Mouse (Mus musculus) lung, adult 18-20 months (tissue): ENCODE results near the gene Rpl18a.
A peak's percentile ranks its signal among the peaks of the same experiment; 100 is the strongest.

Source experiments
- DNase-seq, 2 experiments: peaks; one replicate each; pipeline ENCODE4 v3.0.0; 2022; ENCODE audit warnings: mixed read lengths in 2 of 2

Gene Rpl18a

DNA sequence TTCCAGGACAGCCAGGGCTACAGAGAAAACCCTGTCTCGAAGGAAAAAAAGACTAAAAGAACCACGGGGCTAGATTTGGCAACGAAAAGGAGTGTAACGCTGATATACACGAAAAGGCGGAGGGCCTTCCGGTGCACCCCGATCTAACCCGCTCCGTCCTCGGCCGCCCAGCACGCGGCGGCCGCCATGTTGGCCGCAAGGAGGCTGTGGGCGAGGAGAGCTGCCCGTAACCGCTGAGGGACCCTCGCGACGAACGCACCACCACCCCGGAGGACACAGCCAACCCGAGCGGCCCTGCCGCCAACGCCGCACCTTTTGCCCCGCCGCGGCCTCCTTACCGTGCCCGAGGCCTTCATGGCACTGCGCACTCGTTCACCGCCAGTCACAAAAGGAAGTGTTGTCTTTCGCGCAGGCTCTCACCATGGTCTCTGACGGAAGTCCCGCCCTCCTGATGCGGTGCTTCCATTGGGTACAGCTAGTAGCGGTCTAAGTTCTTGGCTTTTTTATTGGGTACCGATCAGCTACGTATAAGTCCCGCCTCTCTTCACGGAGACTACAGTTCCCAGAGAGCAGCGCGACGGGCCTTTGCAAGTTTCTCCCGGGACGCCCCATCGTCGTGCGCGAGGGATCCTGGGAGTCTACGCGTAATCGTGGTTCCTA, at the start of gene Rpl18a:
Gene Rpl18a (minus strand): TSS at position 392 of the 660 bp plus-strand sequence.
- DNase-seq: peak; percentile 98

DNA sequence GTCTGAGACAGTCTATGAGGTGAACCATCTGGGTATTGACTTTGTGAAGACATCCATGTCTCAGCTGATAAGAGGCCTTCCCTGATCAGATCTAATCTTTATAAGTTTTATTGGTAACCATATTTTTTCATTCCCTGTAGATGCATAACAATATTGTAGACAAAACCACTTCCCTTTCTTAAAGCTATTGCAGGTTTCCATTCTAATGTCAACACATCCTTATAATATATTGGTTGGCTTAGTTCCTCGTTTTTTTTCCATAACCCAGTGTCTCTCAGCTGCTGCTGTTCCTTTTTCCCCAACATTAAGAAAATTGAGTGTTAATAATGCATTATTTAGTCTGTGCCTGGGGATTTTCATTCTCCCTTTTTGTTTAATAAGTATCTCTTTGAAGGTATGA, 46.0 kb upstream of the Rpl18a start:
- DNase-seq: no peak

DNA sequence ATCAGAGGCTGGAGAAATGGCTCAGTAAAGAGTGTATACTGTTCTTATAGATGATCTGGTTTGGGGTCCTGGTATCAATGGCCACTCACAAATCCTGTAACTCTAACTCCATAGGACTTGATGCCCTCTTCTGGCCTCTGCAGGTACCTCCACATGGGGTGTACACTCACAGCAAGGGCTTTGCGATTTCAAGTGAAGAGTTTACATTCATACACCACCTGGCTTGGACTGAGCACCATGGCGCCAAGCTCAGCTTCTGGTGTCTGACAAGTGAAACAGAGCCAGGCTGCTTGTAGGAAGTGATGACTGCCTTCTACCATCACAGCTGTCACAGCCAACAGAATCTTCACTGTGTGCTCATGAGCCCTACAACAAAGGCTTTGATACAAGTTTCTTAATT, 44.3 kb upstream of the Rpl18a start:
- DNase-seq: no peak

DNA sequence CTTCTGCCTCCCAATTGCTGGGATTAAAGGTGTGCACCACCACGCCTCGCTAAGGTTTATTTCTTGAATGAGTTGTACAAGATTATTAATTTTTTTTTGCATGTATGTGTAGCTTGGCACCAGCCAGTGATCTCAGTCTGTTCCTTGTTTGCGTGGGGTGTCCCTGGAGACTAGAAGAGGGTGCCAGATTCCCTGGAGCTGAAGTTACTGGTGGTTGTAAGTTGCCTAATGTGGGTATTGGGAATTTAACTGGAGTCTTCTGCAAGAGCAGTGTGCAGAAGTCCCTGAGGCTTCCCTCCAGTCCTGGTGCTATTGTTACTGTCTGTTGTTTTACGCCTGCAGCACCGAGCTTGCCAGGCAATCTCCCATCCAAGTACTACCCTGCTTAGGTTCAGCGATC, 40.0 kb upstream of the Rpl18a start:
- no peak for DNase-seq

DNA sequence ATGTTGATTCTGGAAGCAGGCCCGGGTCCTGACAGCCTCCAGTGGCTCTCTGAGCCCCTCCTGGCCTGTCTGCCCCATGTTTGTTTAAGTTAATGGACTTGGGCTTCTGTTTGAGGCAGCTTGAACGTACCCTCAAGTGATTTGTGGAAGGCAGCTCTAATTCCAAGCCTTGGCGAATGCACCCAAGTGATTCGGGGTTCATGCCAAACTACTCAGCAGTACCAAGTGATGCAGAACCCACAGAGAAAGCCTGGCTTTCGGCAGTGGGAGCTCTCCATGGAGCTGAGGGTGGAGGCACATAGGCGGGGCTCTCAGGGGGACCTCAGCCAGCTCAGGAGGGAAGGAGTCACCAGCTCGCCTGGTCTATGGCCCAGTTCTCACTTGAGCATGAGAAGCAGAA, 37.6 kb upstream of the Rpl18a start:
- no peak for DNase-seq

DNA sequence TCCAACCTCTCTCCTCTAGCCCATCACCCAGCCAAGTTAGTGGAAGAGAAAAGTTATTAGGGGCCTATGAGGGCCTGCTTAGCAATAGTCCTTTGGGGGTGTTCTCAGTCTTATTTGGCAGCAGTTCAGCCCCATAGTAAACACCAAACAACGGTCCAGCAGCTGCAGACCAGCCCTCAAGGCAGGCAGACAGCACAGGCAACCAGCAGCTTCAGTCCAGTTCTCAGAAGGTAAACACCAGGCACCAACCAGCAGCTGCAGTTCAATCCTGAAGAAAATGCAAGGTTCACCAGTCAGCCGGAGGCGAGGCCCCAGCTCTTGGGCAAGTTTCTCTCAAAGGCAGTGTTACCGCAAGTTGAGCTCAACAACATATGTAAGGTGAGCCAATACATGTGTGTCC, 35.8 kb upstream of the Rpl18a start:
- no peak for DNase-seq

DNA sequence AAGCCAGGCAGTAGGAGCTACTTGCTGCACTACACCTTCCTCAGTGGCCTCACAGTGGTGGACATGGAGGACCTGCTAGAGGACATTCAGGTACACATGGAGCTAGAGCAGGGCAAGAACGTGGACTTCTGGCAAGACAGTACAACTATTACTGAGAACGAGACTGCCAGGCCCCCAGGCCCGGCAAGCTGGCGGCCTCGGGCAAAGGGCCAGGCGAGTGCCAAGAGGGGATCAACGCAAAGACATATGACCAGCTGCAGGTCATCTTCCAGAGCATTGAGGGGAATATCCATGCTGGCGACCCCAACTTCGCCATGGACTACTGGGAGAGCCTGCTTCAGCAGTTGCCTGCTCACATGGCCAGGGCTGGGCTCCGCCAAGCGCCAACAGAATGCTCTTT, 34.5 kb upstream of the Rpl18a start:
- no peak for DNase-seq

DNA sequence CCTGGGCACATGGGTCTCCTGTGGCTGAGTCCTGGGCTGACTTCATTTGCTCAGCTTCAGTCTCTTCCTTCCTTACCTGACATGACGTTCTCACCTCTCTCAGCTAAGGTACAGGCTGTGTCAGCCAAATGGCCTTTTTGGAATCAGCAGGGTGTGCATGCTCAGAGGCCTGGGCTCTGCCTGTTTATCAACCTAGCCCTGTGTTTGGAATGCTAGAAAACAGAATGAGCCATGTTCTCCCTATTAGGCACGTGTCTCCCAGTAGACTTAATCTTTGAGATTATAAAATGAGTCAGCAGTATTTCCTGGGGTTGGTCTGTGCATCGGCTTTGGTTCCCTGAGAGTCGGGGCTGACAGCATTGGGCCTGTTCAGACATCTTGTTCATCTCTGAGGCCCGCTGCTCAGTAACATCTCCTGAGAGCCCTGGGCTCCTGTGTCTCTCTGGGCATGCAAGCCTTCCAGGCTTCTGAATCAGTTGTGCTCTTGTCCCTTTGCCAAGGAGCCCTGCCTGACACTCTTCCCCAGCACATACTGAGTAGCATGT, 31.6 kb upstream of the Rpl18a start:
- DNase-seq: no peak

DNA sequence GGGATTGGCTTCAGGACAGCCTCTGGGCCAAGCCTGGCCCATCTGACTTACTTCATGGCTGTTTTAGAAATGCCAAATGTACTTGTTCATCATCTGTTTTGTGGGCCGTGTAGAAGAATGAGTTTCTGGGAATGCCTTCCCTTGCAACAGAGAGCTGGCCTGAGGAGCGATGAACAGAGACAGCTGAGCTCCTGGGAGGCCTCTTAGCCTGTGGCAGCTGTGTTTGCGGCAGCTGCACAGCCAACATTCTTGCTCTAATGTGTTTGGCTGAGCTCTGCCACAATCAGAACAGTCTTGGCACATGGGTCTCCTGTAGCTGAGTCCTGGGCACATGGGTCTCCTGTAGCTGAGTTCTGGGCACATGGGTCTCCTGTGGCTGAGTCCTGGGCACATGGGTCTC, 30.9 kb upstream of the Rpl18a start:
- DNase-seq: no peak

DNA sequence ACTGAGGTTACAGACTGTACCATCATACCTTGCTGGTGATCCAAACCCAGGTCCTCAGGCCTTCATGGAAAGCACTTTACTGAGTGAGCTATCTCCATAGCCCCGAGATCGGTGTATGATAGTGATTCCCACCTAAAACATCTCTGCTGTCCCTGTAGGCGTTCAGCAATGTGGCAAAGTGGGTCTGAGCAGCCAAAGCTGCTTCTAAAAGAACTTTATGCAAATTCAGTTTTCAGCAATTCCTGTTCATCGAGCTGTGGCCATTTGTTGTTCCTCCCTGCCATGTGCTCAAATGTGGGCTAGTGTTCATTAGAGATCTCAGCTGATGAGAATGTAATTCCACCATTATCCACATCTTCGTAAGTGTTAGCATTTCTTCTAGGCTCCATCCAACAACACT, 29.2 kb upstream of the Rpl18a start:
- DNase-seq: no peak

DNA sequence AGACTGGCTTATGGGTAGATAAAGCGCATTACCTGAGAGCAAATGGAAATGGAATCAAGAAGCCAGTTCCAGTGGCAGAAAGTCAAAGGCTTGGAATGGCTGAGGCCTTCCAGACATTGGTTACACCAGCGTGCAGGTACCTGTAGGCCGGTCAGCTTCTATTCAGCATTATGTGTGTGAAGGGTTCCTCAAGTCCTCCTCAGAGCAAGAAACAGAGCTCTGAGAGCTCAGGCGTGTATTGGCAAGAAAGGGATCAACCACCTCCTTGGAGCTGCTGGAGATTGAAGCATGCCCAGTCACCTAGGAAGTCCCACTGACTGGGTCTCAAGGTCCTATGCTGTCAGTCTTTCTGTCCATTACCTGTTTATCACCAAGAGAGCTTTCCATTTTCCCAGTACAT, 28.5 kb upstream of the Rpl18a start:
- no peak for DNase-seq

DNA sequence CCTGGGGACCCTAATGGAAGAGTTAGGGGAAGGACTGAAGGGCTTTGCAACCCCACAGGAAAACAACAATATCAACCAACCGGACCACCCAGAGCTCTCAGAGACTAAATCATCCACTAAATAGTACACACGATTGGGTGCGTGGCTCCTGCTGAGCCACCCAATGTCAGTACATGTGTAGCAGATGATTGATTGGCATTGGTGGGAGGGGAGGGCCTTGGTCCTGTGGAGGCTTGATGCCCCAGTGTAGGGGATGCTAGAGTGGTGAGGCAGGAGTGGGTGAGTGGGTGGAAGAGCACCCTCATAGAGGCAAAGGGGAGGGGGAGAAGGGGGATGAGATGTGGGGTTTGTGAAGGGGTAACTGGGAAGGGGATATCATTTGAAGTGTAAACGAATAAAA, 26.9 kb upstream of the Rpl18a start:
- no peak for DNase-seq

DNA sequence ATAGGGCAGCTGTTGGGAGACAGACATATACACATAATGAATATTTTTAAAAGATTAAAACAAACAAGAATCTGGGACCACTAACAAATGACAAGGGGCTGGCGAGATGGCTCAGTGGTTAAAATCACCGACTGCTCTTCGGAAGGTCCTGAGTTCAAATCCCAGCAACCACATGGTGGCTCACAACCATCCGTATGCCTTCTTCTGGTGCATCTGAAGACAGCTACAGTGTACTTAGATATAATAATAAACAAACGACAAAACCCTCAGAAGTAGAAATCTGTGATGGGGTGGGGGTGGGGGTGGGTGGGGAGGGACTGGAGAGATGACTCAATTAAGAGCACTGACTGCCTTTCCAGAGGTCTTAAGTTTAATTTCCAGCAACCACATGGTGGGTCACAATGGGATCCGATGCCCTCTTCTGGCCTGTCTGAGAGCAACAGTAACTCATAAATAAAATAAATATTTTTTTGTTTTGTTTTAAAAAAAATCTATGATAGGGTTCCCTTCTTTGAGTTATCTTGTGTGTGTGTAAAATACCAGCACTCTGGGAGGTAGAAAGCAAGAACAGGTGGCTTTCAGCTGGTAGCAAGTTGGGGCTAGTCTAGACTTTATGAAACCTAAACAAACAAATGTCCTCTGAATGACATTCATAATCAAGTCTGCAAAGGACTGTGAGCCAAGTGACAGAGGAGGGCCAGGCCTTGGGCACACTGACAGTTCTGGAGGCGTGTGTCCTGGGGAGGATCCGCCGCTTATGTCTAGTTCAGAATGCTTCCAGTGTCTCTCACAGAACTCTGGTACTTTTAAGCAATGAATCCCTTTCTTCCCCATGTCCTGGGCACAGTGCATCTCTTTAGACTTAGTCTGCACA, 23.1 kb upstream of the Rpl18a start:
- no peak for DNase-seq

DNA sequence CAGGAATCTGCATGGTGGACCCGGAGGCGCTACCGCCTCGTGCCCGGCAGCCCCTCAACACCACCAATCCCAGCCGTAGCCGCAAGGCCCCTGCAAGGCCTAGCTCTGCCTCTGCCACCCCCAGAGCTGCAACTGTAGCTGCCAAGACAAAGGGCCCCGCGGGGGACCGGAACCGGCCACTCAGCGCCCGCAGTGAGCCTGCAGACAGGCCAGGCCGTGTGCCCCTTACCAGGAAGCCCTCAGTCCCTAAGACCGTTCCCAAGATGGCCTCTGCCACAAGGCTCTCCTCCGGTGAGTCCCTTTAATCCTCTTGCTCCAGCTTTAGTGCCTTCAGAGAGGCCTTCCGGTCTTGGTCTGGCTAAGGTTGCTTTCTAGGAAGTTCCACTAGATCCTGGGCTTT, 17.5 kb upstream of the Rpl18a start:
- DNase-seq: no peak

DNA sequence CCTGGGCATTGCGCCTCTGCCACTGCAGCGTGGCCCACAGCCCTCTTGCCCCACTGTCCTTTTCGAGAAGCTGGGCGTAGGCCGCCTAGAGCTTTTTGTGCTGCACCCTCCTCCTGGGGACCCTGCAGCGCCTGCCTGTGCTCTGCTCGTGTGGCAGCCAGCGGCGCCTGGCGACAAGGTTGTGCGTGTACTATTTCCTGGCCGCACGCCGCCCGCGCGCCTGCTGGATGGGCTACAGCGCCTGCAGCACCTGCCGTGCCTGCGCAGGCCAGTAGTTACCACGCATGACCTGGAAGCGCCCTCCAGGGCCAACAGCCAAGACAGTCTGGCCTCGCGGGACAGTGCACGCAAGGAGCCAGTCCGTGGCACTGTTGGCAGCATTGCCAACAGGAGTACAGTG, 16.3 kb upstream of the Rpl18a start:
- DNase-seq: no peak

DNA sequence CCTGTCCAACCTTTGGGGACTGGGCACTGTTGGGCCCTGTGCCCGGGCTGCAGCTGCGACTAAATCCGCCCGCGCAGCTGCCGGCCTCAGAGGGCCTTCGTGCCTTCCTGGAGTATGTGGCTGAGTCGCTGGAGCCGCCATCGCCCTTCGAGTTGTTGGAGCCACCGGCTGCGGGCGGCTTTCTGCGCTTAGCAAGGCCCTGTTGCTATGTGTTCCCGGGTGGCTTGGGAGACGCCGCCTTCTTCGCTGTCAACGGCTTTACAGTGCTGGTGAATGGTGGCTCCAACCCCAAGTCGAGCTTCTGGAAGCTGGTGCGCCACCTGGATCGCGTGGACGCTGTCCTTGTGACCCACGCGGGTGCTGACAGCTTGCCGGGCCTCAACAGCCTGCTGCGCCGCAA, 15.7 kb upstream of the Rpl18a start:
- no peak for DNase-seq

DNA sequence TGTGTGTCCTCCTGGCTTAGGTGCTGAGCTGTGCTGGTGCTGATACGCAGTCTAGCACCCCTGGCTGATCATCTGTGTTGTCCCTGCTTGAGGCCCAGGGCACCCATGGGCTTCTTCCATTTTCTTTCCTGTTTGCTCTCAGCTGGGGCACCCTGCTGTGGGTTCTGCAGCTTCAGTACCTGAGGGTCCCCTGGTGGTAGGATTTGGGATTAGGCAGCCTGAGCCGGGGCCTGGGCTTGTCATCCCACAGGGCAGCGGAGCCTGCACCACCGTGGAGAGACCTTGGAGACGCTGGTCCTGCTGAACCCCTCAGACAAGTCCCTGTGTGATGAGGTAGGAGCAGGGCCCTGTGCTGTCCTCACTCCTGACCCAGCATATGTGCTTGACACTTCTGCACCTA, 14.4 kb upstream of the Rpl18a start:
- DNase-seq: no peak

DNA sequence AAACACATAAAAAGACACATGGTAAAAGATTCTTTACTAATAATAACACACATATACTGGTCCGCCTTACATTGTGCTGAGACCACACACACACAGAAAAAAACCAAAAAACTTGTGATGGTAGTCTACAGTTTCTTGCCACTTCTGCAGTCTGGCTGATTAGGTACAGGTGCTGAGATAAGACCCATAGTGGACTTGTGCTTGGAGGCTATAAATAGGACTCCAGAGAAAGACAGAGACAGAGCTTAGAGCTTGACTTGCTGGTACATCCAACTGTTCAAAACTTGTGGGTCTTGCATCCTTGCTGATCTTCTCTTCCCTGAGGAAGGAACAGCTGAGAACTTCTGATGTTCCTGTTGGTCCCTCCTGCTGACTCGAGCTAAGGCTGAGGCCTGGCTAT, 10.3 kb upstream of the Rpl18a start:
- no peak for DNase-seq

DNA sequence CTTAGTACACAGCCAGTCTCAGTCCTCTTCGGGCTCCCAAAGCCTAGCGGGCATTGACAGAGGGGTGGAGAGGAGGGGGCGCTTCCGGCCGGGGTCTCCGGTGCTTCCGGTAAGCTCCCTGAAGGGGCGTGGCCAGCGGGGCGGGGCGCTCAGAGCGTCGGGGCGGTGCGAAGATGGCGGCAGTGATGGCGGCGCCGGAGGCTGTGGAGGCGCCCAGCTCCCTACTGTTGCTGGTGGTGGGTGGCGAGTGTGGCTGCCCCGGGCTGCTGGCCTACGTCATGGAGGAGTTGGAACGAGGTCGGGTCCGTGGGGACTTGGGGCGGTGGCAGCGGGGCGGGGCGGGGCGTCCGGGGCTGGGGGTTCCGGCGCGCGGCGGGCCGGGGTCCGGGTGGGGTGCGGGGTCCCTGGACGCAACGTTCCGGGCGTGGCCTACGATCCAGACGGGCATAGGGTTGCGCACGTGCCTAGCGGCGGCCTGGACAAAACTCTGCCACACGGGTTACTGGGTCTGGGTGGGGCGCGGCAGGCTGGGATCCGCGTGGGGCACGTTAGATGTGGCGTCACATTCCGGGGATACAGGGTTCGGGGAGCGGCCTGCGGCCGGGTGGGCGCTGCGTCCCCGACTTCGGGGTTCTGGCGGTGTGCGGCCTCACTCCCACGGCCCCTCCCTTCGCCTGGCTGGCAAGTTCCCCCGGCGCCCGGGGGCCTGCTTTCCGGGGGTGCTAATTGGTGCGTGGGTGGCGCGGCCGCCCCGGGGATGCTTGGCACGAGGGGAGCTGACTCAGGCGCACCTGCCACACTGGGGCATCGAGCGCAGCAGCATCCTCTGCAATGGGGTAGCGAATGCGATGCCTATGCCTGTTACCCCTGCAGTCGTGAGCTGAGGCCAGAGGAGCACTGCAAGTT, 8.9 kb upstream of the Rpl18a start, which contains the start of gene Map1s:
Gene Map1s (plus strand): TSS at position 102 of the 906 bp plus-strand sequence.
- DNase-seq: peak; percentile 61 to 74

DNA sequence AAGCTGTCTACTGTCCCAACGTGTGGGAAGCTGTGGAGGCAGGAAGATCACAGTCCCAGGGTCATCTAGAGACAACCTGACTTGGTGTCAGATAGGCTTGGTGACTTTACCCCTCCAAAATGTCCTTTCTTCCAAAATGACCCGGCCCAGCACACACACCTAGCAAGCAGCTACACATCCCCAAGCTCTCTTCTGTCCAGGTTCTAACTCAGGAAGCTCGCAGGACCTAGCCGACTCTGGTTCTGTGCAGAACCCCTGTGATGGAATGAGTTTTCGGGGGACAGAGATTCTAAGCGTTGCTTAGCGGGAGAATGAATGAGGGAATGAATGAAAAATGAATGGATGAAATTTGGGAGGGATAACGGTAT, 8.2 kb upstream of the Rpl18a start:
- DNase-seq: no peak

DNA sequence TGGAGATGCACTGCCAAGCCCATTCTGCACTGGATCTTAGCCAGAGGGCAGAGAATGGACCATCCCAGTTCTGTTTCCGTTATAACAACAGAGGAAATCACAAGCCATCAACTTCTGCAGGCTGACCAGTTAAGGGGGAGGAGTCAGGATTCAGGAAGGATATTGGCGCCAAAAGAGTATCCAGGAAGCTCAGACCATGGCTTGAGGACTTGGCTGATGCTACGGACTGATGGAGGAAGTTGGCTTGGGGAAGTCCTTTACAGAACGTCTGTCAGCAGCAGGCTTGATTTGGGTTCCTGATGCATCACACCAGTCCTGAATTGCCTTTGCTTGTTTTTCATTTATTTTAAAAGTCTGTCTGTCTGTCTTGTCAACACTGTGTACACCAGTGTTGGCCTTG, 7.3 kb upstream of the Rpl18a start:
- DNase-seq: peak; percentile 65 to 81

DNA sequence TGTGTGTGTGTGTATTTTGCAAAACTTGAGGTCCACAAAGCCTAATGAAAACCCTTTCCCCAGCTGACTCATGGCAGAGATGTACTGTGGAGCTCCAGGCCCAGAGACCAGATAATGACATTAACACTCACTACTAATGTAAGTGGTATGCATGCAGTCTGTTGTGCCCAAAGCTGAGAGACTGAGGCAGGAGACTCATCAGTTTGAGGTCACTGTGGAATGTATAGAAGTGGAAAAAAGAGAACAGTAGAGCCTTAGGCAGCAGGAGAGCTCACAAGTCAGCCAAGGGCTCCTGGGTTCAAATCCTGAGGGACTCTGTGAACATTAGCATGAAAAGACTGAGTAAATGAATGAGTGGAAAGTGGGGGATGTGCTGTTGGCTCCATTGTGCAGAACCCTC, 6.4 kb upstream of the Rpl18a start:
- no peak for DNase-seq

DNA sequence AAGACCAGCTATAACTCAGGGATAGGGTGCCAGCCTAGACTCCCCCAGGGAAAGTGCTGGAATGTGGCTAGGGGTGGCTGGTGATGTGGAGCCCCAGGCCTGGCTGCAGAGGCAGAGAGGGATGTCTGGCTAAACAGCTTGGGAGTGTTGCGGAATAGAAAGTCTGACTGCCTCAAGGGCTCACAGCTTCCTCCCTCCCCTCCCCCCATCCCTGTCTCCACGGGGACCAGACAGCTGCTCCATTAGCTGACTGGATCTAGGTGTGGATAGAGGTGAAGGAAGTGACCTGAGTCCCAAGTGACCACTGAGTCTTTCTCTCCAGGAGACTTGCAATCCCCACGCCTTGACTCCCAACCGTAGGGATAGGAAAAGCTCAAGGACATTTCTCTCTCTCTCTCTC, 5.9 kb upstream of the Rpl18a start:
- DNase-seq: no peak
